Mouse (Mus musculus) frontal cortex, postnatal 14 days (tissue): ENCODE measurements at regions not wholly inside any gene's neighbourhood (a gene's known extent, or its start where the extent isn't known, plus 50 kb on each side); places are given as distances from the start of the nearest gene placed in this dataset.
"Not testable (repeated sequence)": the region's sequence is repeated elsewhere in the genome, so short reads cannot be mapped to it uniquely, and the experiment has no call there.

Experiments used
- DNase-seq, 2 experiments: peaks; one replicate each; pipeline ENCODE4 v3.0.0; 2022; ENCODE audit warnings: low spot score in 2 of 2

DNA sequence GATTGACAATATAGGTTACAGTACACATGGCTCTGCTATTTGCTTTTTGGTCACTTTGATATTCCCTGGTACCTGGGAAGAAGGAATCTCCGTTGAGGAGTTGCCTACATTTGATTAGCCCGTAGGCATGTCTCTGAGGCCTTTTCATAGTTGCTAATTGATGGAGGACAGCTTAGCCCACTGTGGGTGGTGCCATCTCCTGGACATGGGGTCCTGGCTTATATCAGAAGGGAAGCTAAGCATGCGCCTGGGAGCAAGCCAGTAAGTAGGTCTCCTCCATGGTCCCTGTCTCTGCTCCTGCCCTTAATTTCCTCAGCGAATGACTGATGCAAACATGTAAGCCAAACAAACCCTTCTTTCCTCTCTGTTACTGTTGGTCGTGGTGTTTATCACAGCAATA is 1335.8 kb upstream of the A1bg start:
- DNase-seq, result no peak

- DNase-seq, result no peak
These were observed 1335.1 kb upstream of the A1bg start for GRCm38 (mm10) chr15:62257955-62258354.

GRCm38 (mm10) chr15:62257110-62257667 is 1334.4 kb upstream of the A1bg start:
- no peak for DNase-seq

- no peak for DNase-seq
These were observed 1332.8 kb upstream of the A1bg start for GRCm38 (mm10) chr15:62255571-62255970.

DNA sequence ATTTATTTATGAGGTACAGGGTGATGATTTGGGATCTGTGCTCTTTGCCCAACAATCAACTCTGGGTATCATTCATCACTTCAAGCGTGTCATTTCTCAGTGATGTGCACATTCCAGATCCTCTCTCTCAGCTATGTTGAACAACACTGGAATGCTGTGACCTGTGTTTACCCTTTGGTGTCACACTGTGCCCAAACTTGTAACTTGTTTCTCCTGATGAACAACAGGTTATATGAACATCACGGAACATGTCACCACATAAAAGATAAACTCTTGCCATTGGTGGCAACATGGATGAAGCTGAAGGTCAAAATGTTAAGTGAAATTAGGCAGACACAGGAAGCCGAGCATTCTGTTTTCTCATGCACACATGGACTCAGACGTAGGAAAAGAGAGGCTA is 1330.9 kb upstream of the A1bg start:
- DNase-seq, result no peak

GRCm38 (mm10) chr15:62252078-62252833 is 1329.4 kb upstream of the A1bg start:
- not testable (repeated sequence) for DNase-seq

DNA sequence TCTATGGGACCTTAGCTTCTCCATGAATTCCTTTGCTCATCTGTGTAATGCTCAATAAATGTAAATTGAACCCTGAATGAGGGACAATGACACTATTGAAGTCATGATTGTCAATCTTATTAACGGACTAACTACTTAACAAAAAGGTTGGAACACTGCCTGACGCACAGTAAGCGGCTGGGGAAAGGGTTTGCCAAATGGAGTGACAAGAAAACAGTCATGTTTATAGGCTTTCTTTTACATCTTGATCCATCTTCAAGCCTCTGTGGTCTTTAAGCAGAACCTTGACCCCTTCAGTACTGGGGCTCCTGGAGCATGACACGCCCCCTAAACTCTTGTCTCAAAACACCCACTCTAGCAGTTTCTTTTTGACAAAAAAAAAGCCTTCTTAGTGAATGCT is 1326.6 kb upstream of the A1bg start:
- DNase-seq, result no peak

DNA sequence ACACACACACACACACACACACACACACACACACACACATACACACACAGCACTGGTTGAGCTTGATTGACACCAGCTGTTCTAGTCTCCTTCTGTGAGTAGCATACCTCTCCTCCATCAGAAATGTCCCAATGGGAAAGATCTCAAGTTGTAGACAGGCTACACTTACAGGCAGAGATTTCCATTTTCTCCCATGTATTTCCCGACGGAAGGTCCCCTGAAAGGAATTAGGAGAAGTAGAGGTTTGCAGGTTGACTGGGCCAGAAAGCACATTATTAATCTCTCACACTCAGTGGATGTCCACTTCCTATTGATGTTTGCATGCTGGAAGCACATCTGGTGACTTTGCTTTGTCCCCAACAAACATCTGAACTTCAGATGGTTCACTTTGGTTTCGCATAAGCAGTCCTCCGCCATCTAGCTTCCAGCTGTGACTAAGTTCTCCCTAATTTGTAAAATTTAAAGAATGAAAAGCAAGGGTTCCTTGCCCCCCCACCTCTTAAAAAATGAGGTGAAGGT is 1323.8 kb upstream of the A1bg start:
- DNase-seq, result no peak

GRCm38 (mm10) chr15:62245237-62245636 is 1322.4 kb upstream of the A1bg start:
- no peak for DNase-seq

- DNase-seq, result no peak
These were observed 1322.0 kb upstream of the A1bg start for GRCm38 (mm10) chr15:62244819-62245218.

GRCm38 (mm10) chr15:62240031-62240430 is 1317.2 kb upstream of the A1bg start:
- no peak for DNase-seq

- no peak for DNase-seq
These were observed 1315.8 kb upstream of the A1bg start for GRCm38 (mm10) chr15:62238503-62239045.

DNA sequence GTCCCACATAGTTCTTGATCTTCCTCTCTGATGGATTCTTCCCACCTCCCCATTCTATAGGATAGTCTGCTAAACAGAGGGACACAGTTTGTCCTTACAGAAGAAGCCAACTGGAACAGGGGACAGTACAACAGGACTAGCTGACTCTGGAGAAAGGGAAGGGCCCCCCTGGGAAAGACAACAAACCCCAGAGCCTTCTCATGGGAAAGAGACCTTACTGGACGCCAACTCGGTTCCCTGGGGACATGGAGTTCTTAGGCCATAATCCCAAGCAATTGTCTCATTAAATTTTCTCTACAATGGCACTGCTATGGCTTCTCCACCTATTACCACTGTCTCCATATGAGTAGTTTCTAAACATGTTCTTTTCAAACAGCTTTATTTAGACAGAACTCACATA is 1313.2 kb upstream of the A1bg start:
- no peak for DNase-seq

DNA sequence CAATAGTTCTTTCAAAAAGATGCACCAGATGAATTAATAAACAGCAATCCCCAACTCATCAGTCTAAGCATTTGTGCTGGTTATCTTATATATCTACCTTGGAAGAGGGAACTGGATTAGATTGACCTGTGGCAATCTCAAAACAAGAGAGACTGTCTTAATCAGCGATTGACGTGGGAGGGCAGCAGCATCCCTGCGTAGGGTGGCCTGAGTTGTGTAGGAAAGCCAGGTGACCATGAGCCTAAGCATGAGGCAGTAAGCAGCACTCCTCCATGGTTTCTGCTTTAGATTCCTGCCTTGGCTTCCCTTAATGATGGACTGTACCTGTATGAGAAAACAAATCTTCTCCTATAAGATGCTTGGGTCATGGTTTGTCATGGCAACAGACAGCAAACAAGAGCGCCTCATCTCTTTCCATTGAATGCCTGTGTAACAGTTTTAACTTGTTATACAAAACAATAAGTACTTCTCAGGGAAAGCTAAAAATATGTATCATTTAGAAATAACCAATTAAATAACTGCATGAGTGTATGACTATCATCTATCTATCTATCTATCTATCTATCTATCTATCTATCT is 1311.5 kb upstream of the A1bg start:
- DNase-seq, result no peak

- DNase-seq, result no peak
These were observed 1310.3 kb upstream of the A1bg start for GRCm38 (mm10) chr15:62233154-62233553.

DNA sequence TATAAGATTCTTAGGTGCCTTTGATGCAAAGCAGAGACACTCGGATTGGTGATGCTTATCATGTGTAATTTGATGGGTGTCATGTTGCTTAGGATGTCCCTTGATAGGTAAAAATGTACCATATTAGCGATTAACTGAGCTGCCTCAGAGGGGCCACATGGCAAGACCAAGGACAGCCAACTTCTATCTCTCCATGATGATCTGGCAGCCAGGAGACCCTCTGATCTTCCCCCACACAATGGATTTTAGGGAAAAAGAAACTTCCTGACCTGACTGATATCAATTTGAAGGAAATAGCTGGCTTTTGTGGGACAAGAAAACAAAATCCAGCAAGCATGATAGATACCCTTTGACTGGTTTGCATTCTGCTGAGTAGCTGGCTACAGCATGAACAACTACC is 1308.9 kb upstream of the A1bg start:
- no peak for DNase-seq

DNA sequence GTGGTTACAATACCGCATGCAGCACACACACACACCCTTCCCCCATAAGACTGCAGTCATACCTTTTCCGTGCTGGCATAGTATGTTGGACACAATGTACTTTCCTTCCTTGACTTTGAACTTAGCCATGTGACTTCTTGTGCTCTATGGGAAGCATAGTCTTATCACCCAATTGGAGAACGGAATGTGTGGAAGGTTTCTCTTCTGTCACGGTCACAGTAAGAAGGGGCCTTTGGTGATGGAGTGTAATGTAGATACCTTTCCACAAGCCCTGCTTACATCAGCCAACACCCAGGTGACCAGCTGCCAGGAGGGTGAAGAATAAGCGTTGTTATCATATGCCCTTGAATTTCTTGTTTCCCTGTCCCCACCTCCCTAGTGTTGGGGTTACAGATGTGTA is 1308.0 kb upstream of the A1bg start:
- DNase-seq, result no peak

- DNase-seq, result no peak
These were observed 1306.9 kb upstream of the A1bg start for GRCm38 (mm10) chr15:62229491-62230283.

GRCm38 (mm10) chr15:62229023-62229422 is 1306.2 kb upstream of the A1bg start:
- no peak for DNase-seq

DNA sequence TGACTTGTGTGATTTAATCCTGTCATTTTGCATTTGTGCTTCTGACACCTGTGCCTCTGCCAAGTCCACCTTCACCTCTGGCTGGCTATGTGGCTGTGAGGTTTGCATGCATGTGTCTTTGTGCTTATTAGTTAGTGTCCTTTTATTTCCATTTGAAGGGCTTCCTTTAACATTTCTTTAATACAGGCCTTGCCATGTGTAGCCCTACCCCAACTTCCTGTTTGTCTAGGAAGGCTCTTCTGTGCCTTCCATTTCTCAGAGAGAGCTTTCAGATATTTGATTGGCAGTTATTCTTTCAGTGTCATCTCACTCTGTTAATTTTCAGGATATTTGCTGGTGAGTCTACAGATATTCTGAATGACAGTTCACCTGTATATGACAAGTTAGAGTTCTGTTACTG is 1302.0 kb upstream of the A1bg start:
- no peak for DNase-seq

GRCm38 (mm10) chr15:62224191-62224590 is 1301.4 kb upstream of the A1bg start:
- DNase-seq, result no peak
